Comparison of ENCODE assay signal across 1 mouse cellular context in the genomic region with DNA sequence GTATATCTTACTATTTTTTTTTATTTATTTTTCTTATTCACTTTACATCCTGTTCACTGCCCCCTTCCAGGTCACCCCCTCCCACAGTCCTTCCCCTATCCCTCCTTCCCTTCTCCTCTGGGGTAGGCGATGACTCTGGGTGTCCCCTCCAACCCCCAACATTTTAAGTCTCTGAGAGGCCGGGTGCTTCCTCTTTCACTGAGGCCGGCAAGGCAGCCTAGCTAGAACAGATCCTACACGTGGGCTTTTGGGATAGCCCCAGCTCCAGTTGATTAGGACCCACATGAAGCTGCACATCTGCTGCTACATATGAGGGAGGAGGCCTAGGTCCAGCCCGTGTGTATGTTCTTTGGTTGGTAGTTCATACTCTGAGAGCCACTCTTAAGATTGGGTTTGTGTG.
TF ChIP-seq lines count a peak whose summit lies in the region.

No protein-coding gene starts in this region.

TF ChIP-seq in MEL, 35 proteins besides CTCF, POLR2A, EP300 and RAD21:
- no peak for TF ChIP-seq BHLHE40 (IDR thresholded peaks at IDR 0.05; ENCODE audit: borderline replicate concordance, low read depth, low read length)
- no peak for TF ChIP-seq GATA1 (IDR thresholded peaks at IDR 0.05; ENCODE audit: low read depth, low read length)
- no peak for TF ChIP-seq HCFC1 (IDR thresholded peaks at IDR 0.05; ENCODE audit: low read depth, low read length)
- TF ChIP-seq POLR2AphosphoS5 (IDR thresholded peaks at IDR 0.05; ENCODE audit: borderline replicate concordance, low read depth, low read length), result no peak
- TF ChIP-seq ZC3H11A (IDR thresholded peaks at IDR 0.05; ENCODE audit: low read depth, low read length), result no peak
- no peak for TF ChIP-seq TAL1 (IDR thresholded peaks at IDR 0.05; ENCODE audit: low read length)
- TF ChIP-seq POLR2AphosphoS2 (IDR thresholded peaks at IDR 0.05; ENCODE audit: low read length), result no peak
- no peak for TF ChIP-seq MAX (IDR thresholded peaks at IDR 0.05; ENCODE audit: low read length)
- TF ChIP-seq GABPA (IDR thresholded peaks at IDR 0.05; ENCODE audit: low read depth, low read length), result no peak
- no peak for TF ChIP-seq UBTF (IDR thresholded peaks at IDR 0.05; ENCODE audit: borderline replicate concordance, insufficient read depth, low read depth, low read length)
- no peak for TF ChIP-seq ZKSCAN1 (IDR thresholded peaks at IDR 0.05; ENCODE audit: low read depth, low read length)
- TF ChIP-seq MYB (IDR thresholded peaks at IDR 0.05; ENCODE audit: low read depth, low read length), result no peak
- TF ChIP-seq E2F4 (IDR thresholded peaks at IDR 0.05; ENCODE audit: borderline replicate concordance, low read depth, low read length), result no peak
- TF ChIP-seq USF1 (IDR thresholded peaks at IDR 0.05; ENCODE audit: low read depth, low read length), result no peak
- TF ChIP-seq TCF12 (IDR thresholded peaks at IDR 0.05; ENCODE audit: low read depth, low read length), result no peak
- TF ChIP-seq SMC3 (IDR thresholded peaks at IDR 0.05; ENCODE audit: low read depth, low read length), result no peak
- TF ChIP-seq MYC (IDR thresholded peaks at IDR 0.05; ENCODE audit: low read depth, low read length), result no peak
- TF ChIP-seq NRF1 (IDR thresholded peaks at IDR 0.05; ENCODE audit: insufficient read depth, low read depth, low read length, poor library complexity, severe bottlenecking), result no peak
- TF ChIP-seq KAT2A (conservative IDR thresholded peaks at IDR 0.05; ENCODE audit: low read depth, low read length), result no peak
